Comparison of ENCODE assay signal across 9 mouse cellular contexts in the genomic region with DNA sequence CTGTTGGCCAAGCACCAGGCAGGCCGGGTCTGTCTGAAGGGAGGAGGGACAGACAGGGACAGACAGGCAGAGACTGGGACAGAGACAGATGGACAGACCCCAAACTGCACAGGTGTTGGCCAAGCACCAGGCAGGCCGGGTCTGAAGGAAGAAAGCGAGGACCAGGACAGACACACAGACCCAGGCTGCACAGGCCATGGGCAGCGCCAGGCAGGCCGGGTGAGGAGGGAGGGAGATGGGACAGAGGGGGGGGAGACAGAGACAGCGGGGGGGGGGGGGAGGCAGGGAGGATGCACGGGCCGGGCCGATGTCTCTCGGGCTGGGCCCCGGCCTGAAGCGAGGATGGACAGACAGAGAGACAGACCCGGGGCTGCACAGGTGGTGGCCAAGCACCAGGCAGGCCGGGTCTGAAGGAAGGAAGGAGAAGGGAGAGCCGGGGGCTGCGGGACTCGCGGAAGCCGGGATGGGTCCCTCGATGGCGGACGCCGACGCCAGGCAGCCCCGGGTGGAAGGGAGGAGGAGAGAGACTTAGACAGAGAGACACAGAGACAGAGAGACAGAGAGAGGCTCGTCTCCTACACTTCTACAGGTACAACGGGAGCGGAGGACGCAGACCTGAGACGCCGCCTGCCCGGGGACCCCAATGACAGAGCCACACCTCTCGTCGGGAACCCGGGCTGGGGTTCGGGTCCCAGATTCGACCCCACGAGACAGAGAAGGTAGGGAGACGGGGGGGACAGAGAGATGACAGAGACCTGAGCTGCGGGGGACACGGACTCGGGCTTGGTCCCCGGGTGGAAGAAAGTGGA. TPM values are rescaled to one million over a fixed set of nuclear protein-coding genes. Genes with fewer than 3 reads are reported as not detected.
A peak's percentile ranks its signal among the peaks of the same experiment; 100 is the strongest.
DNase-seq lines count a peak whose midpoint lies in the region; ATAC-seq lines count a peak whose summit lies in the region.
"Not testable (repeated sequence)": the region's sequence is repeated elsewhere in the genome, so short reads cannot be mapped to it uniquely, and the experiment has no call there.
"Had no signal": no experiment of that assay in that cellular context is flagged by ENCODE, and none has a peak within 500 bp of the region (broad histone marks: within the 10 kb centered on the region; RNA-seq: fewer than 3 reads in every experiment).

No protein-coding gene starts in this region.

- H3K27ac ChIP-seq in embryonic facial prominence, embryonic 13.5 days, result 0 out of 2 replicates have a peak overlapping the region, but pooled peaks have one; percentile 3
- H3K27ac ChIP-seq in heart, embryonic 12.5 days (ENCODE audit: poor library complexity, severe bottlenecking); kidney, embryonic 14.5 days (ENCODE audit: low read depth, low read length); stomach, embryonic 15.5 days: not testable (repeated sequence)

- peaks cover 45% of the 10 kb centered on the region for H3K9me3 ChIP-seq in embryonic facial prominence, embryonic 13.5 days
- H3K9me3 ChIP-seq in heart, embryonic 12.5 days (replicated peaks), result peaks cover 49% of the 10 kb centered on the region
- H3K9me3 ChIP-seq in kidney, embryonic 14.5 days (ENCODE audit: control insufficient read depth, low read length), result peaks cover 55% of the 10 kb centered on the region
- peaks cover 37% of the 10 kb centered on the region for H3K9me3 ChIP-seq in stomach, embryonic 15.5 days

- not testable (repeated sequence) for H3K9ac ChIP-seq in embryonic facial prominence, embryonic 13.5 days; heart, embryonic 12.5 days; kidney, embryonic 14.5 days (ENCODE audit: low read depth, low read length); stomach, embryonic 15.5 days

- not testable (repeated sequence) for H3K27me3 ChIP-seq in embryonic facial prominence, embryonic 13.5 days; heart, embryonic 12.5 days (replicated peaks); kidney, embryonic 14.5 days (ENCODE audit: control insufficient read depth, insufficient read depth, low read length); stomach, embryonic 15.5 days (replicated peaks)

- H3K36me3 ChIP-seq in embryonic facial prominence, embryonic 13.5 days, result peaks cover 47% of the 10 kb centered on the region
- H3K36me3 ChIP-seq in heart, embryonic 12.5 days, result peaks cover 49% of the 10 kb centered on the region
- H3K36me3 ChIP-seq in kidney, embryonic 14.5 days (ENCODE audit: control insufficient read depth, insufficient read depth, low read length), result peaks cover 49% of the 10 kb centered on the region
- H3K36me3 ChIP-seq in stomach, embryonic 15.5 days, result peaks cover 34% of the 10 kb centered on the region

- not testable (repeated sequence) for H3K4me3 ChIP-seq in embryonic facial prominence, embryonic 13.5 days; heart, embryonic 12.5 days; kidney, embryonic 14.5 days (ENCODE audit: low read length); stomach, embryonic 15.5 days (replicated peaks)

- 84% methylated on average over 43 of the region's 43 CpGs for WGBS in embryonic facial prominence, embryonic 13.5 days
- 83% methylated on average over 43 of the region's 43 CpGs for WGBS in heart, embryonic 12.5 days
- 88% methylated on average over 43 of the region's 43 CpGs for WGBS in kidney, embryonic 14.5 days
- WGBS in stomach, embryonic 15.5 days, result 84% methylated on average over 43 of the region's 43 CpGs

- not testable (repeated sequence) for H3K4me1 ChIP-seq in embryonic facial prominence, embryonic 13.5 days; heart, embryonic 12.5 days (replicated peaks); kidney, embryonic 14.5 days (ENCODE audit: control insufficient read depth, insufficient read depth, low read length); stomach, embryonic 15.5 days

- DNase-seq in A20 (ENCODE audit: low read depth, low spot score) (peak; percentile 77), liver (peak; percentile 51)
- DNase-seq in adrenal gland, postnatal 25 days, result peak; percentile 49
- DNase-seq in naive thymus-derived CD4-positive, alpha-beta T cell, adult 2 months (ENCODE audit: low read depth), result peak; percentile 74

- peak; percentile 60 for ATAC-seq in embryonic facial prominence, embryonic 13.5 days (ENCODE audit: insufficient number of reproducible peaks, insufficient read depth, low FRiP score, low TSS enrichment, low read depth)
- ATAC-seq in heart, embryonic 12.5 days (ENCODE audit: insufficient number of reproducible peaks, low FRiP score), result peak; percentile 17
- peak; percentile 32 for ATAC-seq in kidney, embryonic 14.5 days (ENCODE audit: low FRiP score, low TSS enrichment)
- peak; percentile 47 for ATAC-seq in stomach, embryonic 15.5 days (ENCODE audit: insufficient read depth, low FRiP score, low read depth)

- not testable (repeated sequence) for H3K4me2 ChIP-seq in embryonic facial prominence, embryonic 13.5 days; heart, embryonic 12.5 days; kidney, embryonic 14.5 days (replicated peaks; ENCODE audit: low read depth, low read length); stomach, embryonic 15.5 days

RNA-seq across cellular contexts. Expression of gene Gm21860, which starts 13.0 kb away (rescaled TPM):
- total RNA-seq in adrenal gland, postnatal 25 days (2021), result not detected in 2 replicates
- not detected in 2 replicates for polyA plus RNA-seq in embryonic facial prominence, embryonic 13.5 days (2015; fragmentation: Nextera tagmentation; extraction: Ambion mirVana)
- polyA plus RNA-seq in heart, embryonic 12.5 days (2016; fragmentation: Nextera tagmentation; extraction: Ambion mirVana), result not detected in 2 replicates
- not detected in 2 replicates for polyA plus RNA-seq in kidney, embryonic 14.5 days (2014; fragmentation: Nextera tagmentation; extraction: Ambion mirVana)
- polyA plus RNA-seq in stomach, embryonic 15.5 days (2015; fragmentation: Nextera tagmentation; extraction: Ambion mirVana), result not detected in 2 replicates
- total RNA-seq: left cerebral cortex, adult 8-10 months had no signal

RNA-seq across cellular contexts. Expression of gene Gm47283, which starts 42.9 kb away (rescaled TPM):
- not detected in 2 replicates for total RNA-seq in adrenal gland, postnatal 25 days (2021)
- not detected in 2 replicates for polyA plus RNA-seq in embryonic facial prominence, embryonic 13.5 days (2015; fragmentation: Nextera tagmentation; extraction: Ambion mirVana)
- not detected in 2 replicates for polyA plus RNA-seq in heart, embryonic 12.5 days (2016; fragmentation: Nextera tagmentation; extraction: Ambion mirVana)
- polyA plus RNA-seq in kidney, embryonic 14.5 days (2014; fragmentation: Nextera tagmentation; extraction: Ambion mirVana), result not detected in 2 replicates
- not detected in 2 replicates for polyA plus RNA-seq in stomach, embryonic 15.5 days (2015; fragmentation: Nextera tagmentation; extraction: Ambion mirVana)
- total RNA-seq: left cerebral cortex, adult 8-10 months had no signal
